Mouse (Mus musculus) c-Kit-positive CD71-negative TER-119-negative erythroid progenitor cells, embryonic 14.5 days (primary cell): ENCODE measurements around the gene Chd5.

Source experiments
- DNase-seq: peaks from one replicate; pipeline ENCODE4 v3.0.0-alpha.2; 2013; ENCODE audit warnings: low read depth

Gene Chd5

DNA sequence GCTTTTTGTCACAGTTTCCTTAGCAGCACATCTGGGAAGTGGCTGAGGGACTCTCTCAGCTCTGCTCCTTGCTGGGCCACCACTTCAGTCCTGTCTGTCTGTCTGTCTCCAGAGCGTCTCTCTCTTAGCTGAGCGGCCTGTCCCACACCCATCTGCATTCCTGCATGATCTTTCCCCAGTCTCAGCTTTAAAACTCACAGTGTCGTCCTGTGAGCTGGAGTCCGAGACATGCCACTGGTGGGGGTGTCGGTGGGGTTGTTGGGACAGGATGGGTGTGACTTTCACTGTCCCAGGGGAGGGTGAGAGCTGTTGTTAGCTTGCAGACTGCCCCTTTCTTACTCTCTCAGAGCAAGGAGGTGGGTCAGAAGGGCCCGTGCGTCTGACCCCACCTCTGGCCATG lies 17.2 kb downstream of the Chd5 start:
- DNase-seq, result no peak

GRCm38 (mm10) chr4:152359700-152360099 lies 21.2 kb downstream of the Chd5 start:
- DNase-seq, result no peak

GRCm38 (mm10) chr4:152360855-152361254 lies 22.4 kb downstream of the Chd5 start:
- DNase-seq, result no peak

- DNase-seq, result no peak
Measured at GRCm38 (mm10) chr4:152362180-152362579, 23.7 kb downstream of the Chd5 start.

GRCm38 (mm10) chr4:152365228-152365627 lies 26.8 kb downstream of the Chd5 start:
- DNase-seq, result no peak

- DNase-seq, result no peak
Measured at GRCm38 (mm10) chr4:152382528-152383252, 44.2 kb downstream of the Chd5 start.

- DNase-seq, result peak; percentile 13
Measured at GRCm38 (mm10) chr4:152385644-152386043, 47.2 kb downstream of the Chd5 start.

- no peak for DNase-seq
Measured at GRCm38 (mm10) chr4:152392192-152392591, 53.7 kb downstream of the Chd5 start.

DNA sequence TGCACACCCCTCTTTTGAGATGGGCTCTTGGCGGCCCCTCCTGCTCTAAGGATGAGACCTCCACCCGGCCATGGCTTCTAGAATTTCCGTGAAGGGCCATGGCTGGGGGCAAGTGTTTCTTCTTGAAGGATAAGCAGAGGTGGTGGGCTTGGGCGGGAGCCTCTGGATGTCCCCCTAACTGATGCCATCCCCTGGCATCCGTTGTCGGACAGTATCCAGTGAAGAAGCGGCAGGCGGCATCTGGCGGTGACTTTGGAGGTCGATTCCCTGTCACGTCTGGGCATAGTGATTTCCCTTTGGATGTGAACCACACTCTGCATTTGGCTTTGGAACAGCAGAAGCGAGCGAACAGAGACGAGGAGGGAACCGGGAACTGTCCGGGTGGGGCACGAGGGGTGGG lies 54.2 kb downstream of the Chd5 start:
- no peak for DNase-seq

DNA sequence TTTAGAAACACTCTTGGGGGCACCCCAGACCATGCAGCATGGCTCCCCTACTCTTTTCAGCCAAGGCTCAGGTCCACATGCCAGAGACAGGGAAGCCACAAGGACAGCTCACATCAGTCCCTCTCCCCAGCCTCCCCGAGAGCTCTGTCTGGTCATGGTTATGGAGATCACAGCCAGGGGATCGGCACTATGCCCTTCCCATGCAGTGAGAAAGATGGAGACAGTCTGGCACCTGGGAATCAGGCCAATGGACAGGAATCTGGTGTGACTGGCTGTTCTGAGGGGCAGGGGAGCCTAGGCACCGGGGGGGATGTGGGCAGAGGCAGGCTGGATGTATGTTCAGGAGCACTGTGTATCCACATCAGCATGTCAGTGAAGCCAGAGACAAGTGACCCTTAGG lies 60.5 kb downstream of the Chd5 start:
- no peak for DNase-seq

DNA sequence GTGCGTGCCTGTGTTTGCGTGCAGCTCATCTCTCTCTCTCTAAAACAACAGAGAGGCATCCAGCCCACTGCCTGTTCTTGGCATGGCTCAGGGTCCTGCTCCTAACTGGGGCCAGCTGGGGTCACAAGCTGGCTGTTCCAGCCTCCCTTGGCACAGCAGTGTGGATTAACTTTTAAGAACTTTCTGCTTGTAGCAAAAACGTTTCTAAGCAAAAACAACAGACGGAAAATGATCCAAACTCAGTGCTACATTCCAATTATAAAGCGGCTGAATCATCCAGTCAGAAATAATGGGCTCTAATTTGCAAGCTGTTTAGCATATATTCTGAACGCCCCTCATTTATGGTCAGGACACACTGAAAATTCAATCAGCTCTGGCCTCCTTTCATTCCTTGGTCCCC lies 66.7 kb downstream of the Chd5 start:
- no peak for DNase-seq

GRCm38 (mm10) chr4:152405671-152406201 lies 67.3 kb downstream of the Chd5 start:
- no peak for DNase-seq

GRCm38 (mm10) chr4:152406531-152406930 lies 68.1 kb downstream of the Chd5 start:
- no peak for DNase-seq

DNA sequence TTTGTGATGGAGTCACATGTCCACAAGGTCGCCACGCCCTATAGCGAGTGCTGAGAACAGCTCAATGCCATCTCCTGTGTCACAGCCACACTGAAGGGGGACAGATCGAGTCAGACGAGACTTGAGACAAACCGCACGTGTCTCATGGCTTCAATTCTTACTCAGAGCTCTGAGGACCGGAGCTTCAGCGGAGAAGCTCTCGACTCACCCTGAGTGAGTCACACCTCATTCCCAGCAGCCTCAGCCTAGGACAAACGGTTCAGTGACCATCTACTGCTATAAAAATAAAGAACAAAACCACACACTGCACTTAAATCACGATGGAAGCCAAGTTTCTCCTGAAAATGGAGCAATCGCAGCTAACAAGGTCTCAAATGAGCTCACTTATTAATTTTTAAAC lies 72.5 kb downstream of the Chd5 start:
- DNase-seq, result no peak

GRCm38 (mm10) chr4:152412524-152413080 lies 74.2 kb downstream of the Chd5 start:
- no peak for DNase-seq

GRCm38 (mm10) chr4:152418229-152419060 lies 80.0 kb downstream of the Chd5 start:
- no peak for DNase-seq

DNA sequence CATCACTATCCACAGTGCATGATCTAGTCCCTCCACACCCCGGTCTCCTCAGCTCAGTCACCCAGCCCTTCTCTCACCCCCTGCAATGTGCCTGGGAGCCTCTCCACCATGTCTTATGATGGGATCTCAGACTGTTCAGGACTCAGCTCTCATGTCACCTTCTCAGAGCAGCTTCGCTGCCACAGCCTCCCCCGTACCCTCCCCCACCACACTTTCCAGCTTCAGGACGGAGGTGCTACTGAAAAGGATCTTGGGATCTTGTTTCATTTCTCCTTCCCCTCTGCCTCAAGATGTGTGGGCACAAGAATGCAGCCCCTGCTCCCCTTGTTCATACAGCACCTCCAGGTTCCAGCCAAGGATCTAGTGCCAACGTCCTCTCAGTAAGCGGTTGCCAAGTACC lies 85.1 kb downstream of the Chd5 start:
- DNase-seq, result no peak

- peak; percentile 33 for DNase-seq
Measured at GRCm38 (mm10) chr4:152424341-152424740, 85.9 kb downstream of the Chd5 start.

DNA sequence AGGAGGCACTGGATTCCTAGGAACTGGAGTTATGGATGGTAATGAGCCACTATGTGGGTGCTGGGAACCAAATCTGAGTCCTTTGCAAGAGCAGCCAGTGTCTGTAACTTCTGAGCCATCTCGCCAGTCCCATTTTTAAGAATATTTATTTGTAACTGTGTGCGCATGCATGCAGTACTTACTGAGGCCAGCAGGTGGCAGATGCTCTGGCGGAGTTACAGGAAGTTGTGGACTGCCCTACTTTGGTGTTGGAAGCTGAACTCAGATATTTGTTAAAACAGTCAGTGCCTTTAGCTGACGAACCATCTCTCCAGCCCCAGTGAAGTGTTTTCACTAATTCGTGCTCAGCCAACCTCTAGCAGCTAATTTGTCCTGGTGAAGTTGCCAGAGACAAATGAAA lies 86.5 kb downstream of the Chd5 start:
- no peak for DNase-seq

DNA sequence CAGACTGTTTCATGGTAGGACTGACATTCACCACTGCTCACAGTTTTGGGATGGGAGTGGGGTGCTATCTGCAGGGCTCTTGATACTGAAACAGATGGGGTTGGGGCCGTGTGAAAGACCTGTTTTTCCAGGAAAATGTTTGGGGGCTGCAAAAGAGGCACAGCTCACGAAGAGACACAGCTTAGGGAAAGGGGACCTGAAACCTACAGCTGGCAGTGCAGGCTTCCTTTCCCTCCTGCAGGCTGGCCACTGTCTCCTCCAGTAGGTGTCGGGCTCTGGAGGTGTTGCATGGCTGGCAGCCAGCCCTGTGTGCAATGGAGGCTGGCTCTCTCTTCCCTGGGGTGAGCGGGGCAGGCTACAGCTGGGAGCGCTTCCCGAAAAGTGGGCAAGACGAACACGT lies 89.8 kb downstream of the Chd5 start:
- no peak for DNase-seq

DNA sequence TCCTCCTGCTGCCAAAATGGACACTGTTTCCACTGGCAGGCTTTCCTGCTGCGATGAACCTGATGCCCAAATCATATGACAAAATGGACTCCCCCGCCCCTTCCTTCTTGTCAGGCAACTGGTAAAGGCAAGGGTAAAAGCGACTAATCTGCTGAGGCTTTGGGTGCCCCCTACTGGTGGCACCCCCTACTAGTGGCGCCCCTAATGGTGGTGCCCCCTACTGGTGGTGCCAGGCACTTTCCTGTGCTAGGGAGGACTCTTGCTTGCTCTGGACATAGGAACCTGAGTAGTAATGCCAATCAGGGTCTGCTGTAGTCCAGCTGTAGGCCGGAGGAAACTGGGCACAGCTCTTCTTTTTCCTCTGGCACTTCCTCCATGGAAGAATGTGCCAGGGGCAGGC lies 93.9 kb downstream of the Chd5 start:
- DNase-seq, result no peak

GRCm38 (mm10) chr4:152434836-152435235 lies 96.4 kb downstream of the Chd5 start:
- DNase-seq, result peak; percentile 70

- peak; percentile 36 for DNase-seq
Measured at GRCm38 (mm10) chr4:152435255-152435654, 96.8 kb downstream of the Chd5 start.
